ENCODE assay signal across 20 mouse cellular contexts in genomic region chr9:71337425-71337824, GRCm38 (mm10).
A peak's percentile ranks its signal among the peaks of the same experiment; 100 is the strongest.
DNase-seq lines count a peak whose midpoint lies in the region; ATAC-seq lines count a peak whose summit lies in the region.
"Had no signal": no experiment of that assay in that cellular context is flagged by ENCODE, and none has a peak within 500 bp of the region (broad histone marks: within the 10 kb centered on the region; RNA-seq: fewer than 3 reads in every experiment).

No protein-coding gene starts in this region.

- H3K27ac ChIP-seq in embryonic facial prominence, embryonic 11.5 days (replicated peaks; ENCODE audit: low read depth, low read length): no peak overlapping the region
- peak overlapping the region; percentile 0; the same call in 1 of the 2 replicates for H3K27ac ChIP-seq in limb, embryonic 12.5 days
- no peak overlapping the region for H3K27ac ChIP-seq in forebrain, embryonic 13.5 days
- no peak overlapping the region for H3K27ac ChIP-seq in forebrain, embryonic 11.5 days (ENCODE audit: low read depth, low read length)
- H3K27ac ChIP-seq: liver, embryonic 12.5 days had no signal

- ATAC-seq in embryonic facial prominence, embryonic 11.5 days (replicated peaks; ENCODE audit: insufficient number of reproducible peaks, low FRiP score, low TSS enrichment, low read depth): no peak
- ATAC-seq in limb, embryonic 12.5 days (ENCODE audit: insufficient number of reproducible peaks, insufficient read depth, low FRiP score, low TSS enrichment, low read depth): peak; percentile 85
- ATAC-seq in forebrain, embryonic 13.5 days: no peak
- no peak for ATAC-seq in forebrain, embryonic 11.5 days (replicated peaks; ENCODE audit: low FRiP score)
- ATAC-seq: forebrain, postnatal 0 days; liver, embryonic 12.5 days; midbrain, embryonic 16.5 days had no signal

- H3K4me3 ChIP-seq in embryonic facial prominence, embryonic 11.5 days (ENCODE audit: low read depth, low read length): no peak overlapping the region
- no peak overlapping the region for H3K4me3 ChIP-seq in limb, embryonic 12.5 days (replicated peaks)
- no peak overlapping the region for H3K4me3 ChIP-seq in forebrain, embryonic 13.5 days
- no peak overlapping the region for H3K4me3 ChIP-seq in forebrain, embryonic 11.5 days (ENCODE audit: low read depth, low read length)
- H3K4me3 ChIP-seq: liver, embryonic 12.5 days; megakaryocyte, embryonic 14.5 days; myocyte had no signal

- no peaks in the 10 kb centered on the region for H3K4me1 ChIP-seq in embryonic facial prominence, embryonic 11.5 days (ENCODE audit: control insufficient read depth, insufficient read depth, low read length)
- peaks cover 36% of the 10 kb centered on the region for H3K4me1 ChIP-seq in limb, embryonic 12.5 days (replicated peaks)
- H3K4me1 ChIP-seq in forebrain, embryonic 13.5 days: no peaks in the 10 kb centered on the region
- H3K4me1 ChIP-seq in forebrain, embryonic 11.5 days (replicated peaks; ENCODE audit: control insufficient read depth, insufficient read depth, low read length): no peaks in the 10 kb centered on the region
- H3K4me1 ChIP-seq: liver, embryonic 12.5 days; megakaryocyte, embryonic 14.5 days had no signal

- WGBS in embryonic facial prominence, embryonic 11.5 days: 33% methylated on average over 3 of the region's 3 CpGs
- WGBS in limb, embryonic 12.5 days: 13% methylated on average over 3 of the region's 3 CpGs
- 91% methylated on average over 3 of the region's 3 CpGs for WGBS in forebrain, embryonic 13.5 days
- WGBS in forebrain, embryonic 11.5 days: 82% methylated on average over 3 of the region's 3 CpGs

- DNase-seq in 3T3-L1 (ENCODE audit: low read depth, low spot score) (peak; percentile 11), NIH3T3 (ENCODE audit: low read depth) (peak; percentile 7)
- peak; percentile 87 for DNase-seq in embryonic facial prominence, embryonic 11.5 days (ENCODE audit: low spot score)
- no peak for DNase-seq in ovary, postnatal 14 days (ENCODE audit: low spot score)
- DNase-seq in forebrain, embryonic 11.5 days (ENCODE audit: low spot score): no peak
- DNase-seq: adrenal gland, postnatal 14 days; cerebellum, adult 9-10 months; forebrain, postnatal 0 days; heart, postnatal 4 days; kidney, adult 11 months; kidney, postnatal 4 days; lung, adult 18-20 months; thymus, adult 2 months; thymus, postnatal 4 days had no signal

- H3K4me2 ChIP-seq in embryonic facial prominence, embryonic 11.5 days (ENCODE audit: low read depth, low read length): no peak overlapping the region
- no peak overlapping the region for H3K4me2 ChIP-seq in limb, embryonic 12.5 days
- H3K4me2 ChIP-seq in forebrain, embryonic 13.5 days: no peak overlapping the region
- no peak overlapping the region for H3K4me2 ChIP-seq in forebrain, embryonic 11.5 days (ENCODE audit: low read depth, low read length, severe bottlenecking)
- H3K4me2 ChIP-seq: liver, embryonic 12.5 days had no signal

- H3K27me3 ChIP-seq in embryonic facial prominence, embryonic 11.5 days (ENCODE audit: control insufficient read depth, insufficient read depth, low read length): no peaks in the 10 kb centered on the region
- H3K27me3 ChIP-seq in limb, embryonic 12.5 days: peaks cover 24% of the 10 kb centered on the region
- no peaks in the 10 kb centered on the region for H3K27me3 ChIP-seq in forebrain, embryonic 13.5 days
- H3K27me3 ChIP-seq in forebrain, embryonic 11.5 days (ENCODE audit: control insufficient read depth, insufficient read depth, low read length): no peaks in the 10 kb centered on the region
- H3K27me3 ChIP-seq: liver, embryonic 12.5 days had no signal

- H3K36me3 ChIP-seq in embryonic facial prominence, embryonic 11.5 days (replicated peaks; ENCODE audit: control insufficient read depth, insufficient read depth, low read depth, low read length): no peaks in the 10 kb centered on the region
- no peaks in the 10 kb centered on the region for H3K36me3 ChIP-seq in limb, embryonic 12.5 days
- H3K36me3 ChIP-seq in forebrain, embryonic 13.5 days (ENCODE audit: poor library complexity, severe bottlenecking): no peaks in the 10 kb centered on the region
- no peaks in the 10 kb centered on the region for H3K36me3 ChIP-seq in forebrain, embryonic 11.5 days (ENCODE audit: control insufficient read depth, insufficient read depth, low read length)
- H3K36me3 ChIP-seq: liver, embryonic 12.5 days had no signal

- no peak overlapping the region for H3K9ac ChIP-seq in embryonic facial prominence, embryonic 11.5 days (replicated peaks; ENCODE audit: low read length)
- H3K9ac ChIP-seq in limb, embryonic 12.5 days (replicated peaks): no peak overlapping the region
- no peak overlapping the region for H3K9ac ChIP-seq in forebrain, embryonic 13.5 days
- H3K9ac ChIP-seq in forebrain, embryonic 11.5 days (ENCODE audit: low read length): no peak overlapping the region
- H3K9ac ChIP-seq: forebrain, postnatal 0 days; liver, embryonic 12.5 days had no signal

- H3K9me3 ChIP-seq in embryonic facial prominence, embryonic 11.5 days (replicated peaks; ENCODE audit: control insufficient read depth, low read length): no peaks in the 10 kb centered on the region
- no peaks in the 10 kb centered on the region for H3K9me3 ChIP-seq in limb, embryonic 12.5 days
- H3K9me3 ChIP-seq in forebrain, embryonic 13.5 days (replicated peaks): no peaks in the 10 kb centered on the region
- no peaks in the 10 kb centered on the region for H3K9me3 ChIP-seq in forebrain, embryonic 11.5 days (ENCODE audit: control insufficient read depth, low read length)
- H3K9me3 ChIP-seq: liver, embryonic 12.5 days; megakaryocyte, embryonic 14.5 days had no signal

Comparison
In these comparisons a context has a peak if more than half of its experiments do, and no peak if none do; other contexts are left out.
1. DNase-seq: peak in 3T3-L1 (single experiment), NIH3T3 (single experiment) and embryonic facial prominence, embryonic 11.5 days (single experiment); none in ovary, postnatal 14 days (single experiment) and forebrain, embryonic 11.5 days (single experiment).